In the genomic region with DNA sequence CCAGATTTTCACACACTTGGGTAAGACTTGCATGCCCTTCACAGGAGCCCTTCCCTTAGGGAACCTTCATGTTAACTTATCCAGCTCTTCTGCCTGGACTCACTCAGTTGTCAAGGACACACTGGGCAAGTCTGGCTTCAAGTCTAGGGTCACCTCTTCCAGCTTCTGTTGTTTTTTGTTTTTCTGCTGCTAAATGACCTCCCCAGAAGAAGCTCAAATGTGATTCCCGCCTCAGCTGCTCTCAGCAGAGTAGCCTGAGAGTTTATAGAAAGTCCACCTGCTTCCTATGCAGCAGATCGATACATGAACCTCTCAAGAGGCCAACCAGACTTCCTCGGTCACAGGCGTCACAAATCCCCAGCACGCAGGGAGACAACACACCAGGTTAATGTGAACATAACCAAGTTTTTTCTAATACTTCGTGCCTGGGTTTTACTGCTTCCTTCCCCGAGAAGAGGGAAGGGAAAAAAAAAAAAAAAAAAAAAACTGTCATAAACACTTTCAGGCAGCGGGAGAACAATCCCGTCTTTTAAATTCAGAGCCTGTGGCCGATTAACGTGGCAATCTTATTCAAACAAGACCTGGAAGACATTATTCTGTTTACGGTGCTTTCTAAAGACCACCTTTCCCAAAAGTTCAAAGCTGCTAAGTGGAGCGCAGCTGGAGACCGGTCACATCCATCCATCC, we compare ENCODE assay signal across 8 mouse cellular contexts. TPM values are rescaled to one million over a fixed set of nuclear protein-coding genes. Genes with fewer than 3 reads are reported as not detected.
A peak's percentile ranks its signal among the peaks of the same experiment; 100 is the strongest.
DNase-seq lines count a peak whose midpoint lies in the region; ATAC-seq and TF ChIP-seq lines count a peak whose summit lies in the region.

No protein-coding gene starts in this region.

- H3K9ac ChIP-seq in ES-Bruce4 (ENCODE audit: low read depth, poor library complexity, severe bottlenecking): peak overlapping the region; percentile 50
- peak overlapping the region; percentile 61; the same call in 1 of the 2 replicates for H3K9ac ChIP-seq in neural tube, embryonic 12.5 days

- no peaks in the 10 kb centered on the region for H3K27me3 ChIP-seq in ES-Bruce4 (ENCODE audit: control insufficient read depth, insufficient read depth, low read length, poor library complexity, severe bottlenecking)
- H3K27me3 ChIP-seq in limb, embryonic 10.5 days (ENCODE audit: low read depth, poor library complexity, severe bottlenecking): no peaks in the 10 kb centered on the region
- H3K27me3 ChIP-seq in neural tube, embryonic 12.5 days (replicated peaks): no peaks in the 10 kb centered on the region

- peak; percentile 19 for ATAC-seq in erythroblast, adult 5-6 weeks (replicated peaks; ENCODE audit: low FRiP score, poor library complexity, severe bottlenecking)
- ATAC-seq in neural tube, embryonic 12.5 days (ENCODE audit: low FRiP score, low read depth): no peak

- H3K36me3 ChIP-seq in ES-Bruce4 (ENCODE audit: control insufficient read depth, insufficient read depth, low read length, poor library complexity, severe bottlenecking): no peaks in the 10 kb centered on the region
- peaks cover 8% of the 10 kb centered on the region; the same call in 1 of the 2 replicates for H3K36me3 ChIP-seq in limb, embryonic 10.5 days
- peaks cover 4% of the 10 kb centered on the region; the same call in 1 of the 2 replicates for H3K36me3 ChIP-seq in neural tube, embryonic 12.5 days

- DNase-seq in gastrocnemius, adult 2 months: no peak
- DNase-seq in gastrocnemius, postnatal 14 days: no peak
- DNase-seq in limb, embryonic 10.5 days (ENCODE audit: low spot score): peak; percentile 41
- DNase-seq in frontal cortex, postnatal 25 days (ENCODE audit: low spot score in 2 of 2): no peak
- DNase-seq in gastrocnemius, postnatal 10 days: no peak

- no peak for TF ChIP-seq CTCF in gastrocnemius, adult 2 months (IDR thresholded peaks at IDR 0.05)
- TF ChIP-seq CTCF in ES-Bruce4 (IDR thresholded peaks at IDR 0.05; ENCODE audit: low read depth, low read length): no peak

- peak overlapping the region; percentile 62 for H3K4me2 ChIP-seq in neural tube, embryonic 12.5 days (replicated peaks)

- H3K4me3 ChIP-seq in gastrocnemius, adult 2 months: peak overlapping the region; percentile 90
- peak overlapping the region; percentile 59 for H3K4me3 ChIP-seq in ES-Bruce4 (ENCODE audit: low read depth, low read length)
- peak overlapping the region; percentile 67 for H3K4me3 ChIP-seq in limb, embryonic 10.5 days
- peak overlapping the region; percentile 53 for H3K4me3 ChIP-seq in neural tube, embryonic 12.5 days

- peak overlapping the region; percentile 99 for H3K27ac ChIP-seq in gastrocnemius, adult 2 months
- peak overlapping the region; percentile 18; the same call in 1 of the 2 replicates for H3K27ac ChIP-seq in ES-Bruce4 (ENCODE audit: insufficient read depth, low read length)
- H3K27ac ChIP-seq in limb, embryonic 10.5 days: peak overlapping the region; percentile 97
- H3K27ac ChIP-seq in neural tube, embryonic 12.5 days: no peak overlapping the region

- no peaks in the 10 kb centered on the region for H3K4me1 ChIP-seq in ES-Bruce4 (ENCODE audit: control insufficient read depth, insufficient read depth, low read length)
- peaks cover 21% of the 10 kb centered on the region for H3K4me1 ChIP-seq in limb, embryonic 10.5 days
- H3K4me1 ChIP-seq in neural tube, embryonic 12.5 days: peaks cover 10% of the 10 kb centered on the region

- intact Hi-C loops in gastrocnemius, adult 2 months (cut with DNase I): loop anchor here (2.0 kb wide), 1 partner anchor 39 kb away; no protein-coding TSS in a partner anchor
- intact Hi-C loops in gastrocnemius, postnatal 14 days (cut with DNase I; ENCODE audit: low total_unique reads): no loop called here

- TF ChIP-seq POLR2A in ES-Bruce4 (IDR thresholded peaks at IDR 0.05; ENCODE audit: insufficient read depth, low read length): no peak

- TF ChIP-seq EP300 in ES-Bruce4 (IDR thresholded peaks at IDR 0.05; ENCODE audit: insufficient read depth, low read depth, low read length): no peak

- H3K9me3 ChIP-seq in ES-Bruce4 (replicated peaks; ENCODE audit: control insufficient read depth, insufficient read depth, low read length, poor library complexity, severe bottlenecking): no peaks in the 10 kb centered on the region
- no peaks in the 10 kb centered on the region for H3K9me3 ChIP-seq in limb, embryonic 10.5 days (replicated peaks)
- no peaks in the 10 kb centered on the region for H3K9me3 ChIP-seq in neural tube, embryonic 12.5 days

- 11% methylated on average over 14 of the region's 14 CpGs for WGBS in limb, embryonic 10.5 days
- 5% methylated on average over 14 of the region's 14 CpGs for WGBS in neural tube, embryonic 12.5 days

RNA-seq across cellular contexts. Expression of a gene that starts 0.8 kb away (rescaled TPM):
- total RNA-seq in gastrocnemius, adult 2 months (2021): 10 to 100 TPM; 56.5 to 70.8 TPM
- total RNA-seq in gastrocnemius, postnatal 14 days (2021): 10 to 100 TPM; 48.7 to 57.5 TPM
- polyA plus RNA-seq in ES-Bruce4 (2011; ENCODE audit: insufficient read depth, insufficient read length, low read depth, missing spikeins): 16.1 and 17.8 TPM in 2 replicates
- 7.7 and 11.3 TPM in 2 replicates for total RNA-seq in erythroblast, adult 5-6 weeks (2015; ENCODE audit: low replicate concordance)
- 4.9 and 7.4 TPM in 2 replicates for total RNA-seq in erythroblast, adult 5-6 weeks (2017; ENCODE audit: low replicate concordance)
- polyA plus RNA-seq in limb, embryonic 10.5 days (2016; fragmentation: Nextera tagmentation; extraction: Ambion mirVana): 11.6 and 15.6 TPM in 2 replicates
- 17.0 and 17.7 TPM in 2 replicates for polyA plus RNA-seq in neural tube, embryonic 12.5 days (2016; fragmentation: Nextera tagmentation; extraction: Ambion mirVana)
- total RNA-seq in gastrocnemius, postnatal 10 days (2021): 10 to 100 TPM; 45.3 to 55.6 TPM

RNA-seq across cellular contexts. Expression of a gene that starts 40.0 kb away (rescaled TPM):
- total RNA-seq in gastrocnemius, adult 2 months (2021): 10 to 100 TPM; 28.4 to 29.3 TPM
- total RNA-seq in gastrocnemius, postnatal 14 days (2021): 10 to 100 TPM; 21.0 to 21.9 TPM
- 42.4 and 46.1 TPM in 2 replicates for polyA plus RNA-seq in ES-Bruce4 (2011; ENCODE audit: insufficient read depth, insufficient read length, low read depth, missing spikeins)
- total RNA-seq in erythroblast, adult 5-6 weeks (2015; ENCODE audit: low replicate concordance): 51.4 and 56.9 TPM in 2 replicates
- total RNA-seq in erythroblast, adult 5-6 weeks (2017; ENCODE audit: low replicate concordance): 47.2 and 49.1 TPM in 2 replicates
- 5.1 and 5.8 TPM in 2 replicates for polyA plus RNA-seq in limb, embryonic 10.5 days (2016; fragmentation: Nextera tagmentation; extraction: Ambion mirVana)
- polyA plus RNA-seq in neural tube, embryonic 12.5 days (2016; fragmentation: Nextera tagmentation; extraction: Ambion mirVana): 7.6 and 8.8 TPM in 2 replicates
- total RNA-seq in gastrocnemius, postnatal 10 days (2021): 10 to 100 TPM; 25.3 to 28.5 TPM
